Mouse (Mus musculus): ENCODE results near the gene Zcchc13.
A peak's percentile ranks its signal among the peaks of the same experiment; 100 is the strongest.
"Not testable (repeated sequence)": the region's sequence is repeated elsewhere in the genome, so short reads cannot be mapped to it uniquely, and the experiment has no call there.

Zcchc13 gene

GRCm38 (mm10) chrX:103652048-103652447 is 21.7 kb downstream of the Zcchc13 start:
- DNase-seq, result no peak

GRCm38 (mm10) chrX:103653021-103653420 is 22.6 kb downstream of the Zcchc13 start:
- DNase-seq, result peak; percentile 35

GRCm38 (mm10) chrX:103658985-103659384 is 28.6 kb downstream of the Zcchc13 start:
- no peak for DNase-seq

GRCm38 (mm10) chrX:103664445-103664844 is 34.1 kb downstream of the Zcchc13 start:
- DNase-seq, result not testable (repeated sequence)

- no peak for DNase-seq
Measured at GRCm38 (mm10) chrX:103670245-103670644, 39.9 kb downstream of the Zcchc13 start.

- DNase-seq, result no peak
Measured at GRCm38 (mm10) chrX:103673761-103674160, 43.4 kb downstream of the Zcchc13 start.

GRCm38 (mm10) chrX:103674674-103675073 is 44.3 kb downstream of the Zcchc13 start:
- no peak for DNase-seq
